Mouse (Mus musculus) embryo, embryonic 11 days (tissue): ENCODE results near the gene Snx29.
A peak's percentile ranks its signal among the peaks of the same experiment; 100 is the strongest.

Source experiments
- DNase-seq: peaks from one replicate; pipeline ENCODE4 v3.0.0-alpha.2; 2015

The Snx29 gene

GRCm38 (mm10) chr16:11454871-11455270 is 132.2 kb downstream of the Snx29 start:
- DNase-seq = no peak

- DNase-seq = no peak
Measured at GRCm38 (mm10) chr16:11455545-11456140, 132.9 kb downstream of the Snx29 start.

- DNase-seq = no peak
Measured at GRCm38 (mm10) chr16:11456141-11456645, 133.5 kb downstream of the Snx29 start.

GRCm38 (mm10) chr16:11457136-11457535 is 134.4 kb downstream of the Snx29 start:
- no peak for DNase-seq

GRCm38 (mm10) chr16:11457609-11458350 is 135.1 kb downstream of the Snx29 start:
- peak; percentile 24 for DNase-seq

GRCm38 (mm10) chr16:11460210-11460609 is 137.5 kb downstream of the Snx29 start:
- no peak for DNase-seq

GRCm38 (mm10) chr16:11461612-11462011 is 138.9 kb downstream of the Snx29 start:
- no peak for DNase-seq

GRCm38 (mm10) chr16:11468533-11469179 is 145.9 kb downstream of the Snx29 start:
- DNase-seq = peak; percentile 79

- DNase-seq = no peak
Measured at GRCm38 (mm10) chr16:11469491-11469890, 146.8 kb downstream of the Snx29 start.

GRCm38 (mm10) chr16:11471246-11471645 is 148.5 kb downstream of the Snx29 start:
- no peak for DNase-seq

GRCm38 (mm10) chr16:11472852-11473251 is 150.1 kb downstream of the Snx29 start:
- DNase-seq = no peak

GRCm38 (mm10) chr16:11473474-11473873 is 150.8 kb downstream of the Snx29 start:
- DNase-seq = no peak

- DNase-seq = no peak
Measured at GRCm38 (mm10) chr16:11473893-11474505, 151.3 kb downstream of the Snx29 start.

- no peak for DNase-seq
Measured at GRCm38 (mm10) chr16:11475137-11475943, 152.6 kb downstream of the Snx29 start.

- DNase-seq = no peak
Measured at GRCm38 (mm10) chr16:11476314-11476713, 153.6 kb downstream of the Snx29 start.

GRCm38 (mm10) chr16:11476968-11477367 is 154.3 kb downstream of the Snx29 start:
- no peak for DNase-seq

- no peak for DNase-seq
Measured at GRCm38 (mm10) chr16:11477591-11477990, 154.9 kb downstream of the Snx29 start.

- no peak for DNase-seq
Measured at GRCm38 (mm10) chr16:11479605-11480004, 156.9 kb downstream of the Snx29 start.

GRCm38 (mm10) chr16:11482189-11482588 is 159.5 kb downstream of the Snx29 start:
- DNase-seq = no peak

- no peak for DNase-seq
Measured at GRCm38 (mm10) chr16:11494895-11495294, 172.2 kb downstream of the Snx29 start.

GRCm38 (mm10) chr16:11495923-11496616 is 173.4 kb downstream of the Snx29 start:
- no peak for DNase-seq

- DNase-seq = no peak
Measured at GRCm38 (mm10) chr16:11496721-11497120, 174.0 kb downstream of the Snx29 start.
